Mouse (Mus musculus): ENCODE data around the gene Cilp. TPM values are rescaled to one million over a fixed set of nuclear protein-coding genes. Genes with fewer than 3 reads are reported as not detected.
"Not testable (repeated sequence)": the region's sequence is repeated elsewhere in the genome, so short reads cannot be mapped to it uniquely, and the experiment has no call there.

Gene Cilp
- total RNA-seq, 1 experiment: 0.09 TPM

DNA sequence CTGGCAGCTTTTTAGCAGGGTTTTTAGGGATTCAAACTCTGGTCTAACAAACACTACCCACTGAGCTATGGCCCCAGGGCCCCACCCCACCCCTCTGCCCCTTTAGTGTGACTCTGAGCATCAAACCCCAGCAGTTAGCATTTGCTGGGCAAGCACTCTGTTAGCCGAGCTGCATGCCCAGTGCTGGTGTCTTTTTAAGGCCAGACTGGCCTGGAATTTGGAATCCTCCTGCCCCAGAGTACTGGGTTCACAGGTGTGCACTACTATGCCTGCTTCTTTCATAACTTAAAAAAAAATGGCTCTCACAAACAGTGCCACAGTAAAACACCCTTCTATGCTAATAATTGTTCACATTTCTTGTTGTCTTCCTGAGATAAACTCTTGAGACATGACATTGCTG is 46.1 kb upstream of the Cilp start:
- no peaks in the 10 kb centered on the region for H3K9me3 ChIP-seq (ENCODE audit: control insufficient read depth, insufficient read depth, low read depth, low read length)
- DNase-seq (ENCODE audit: low read depth, low spot score): no peak
- in situ Hi-C loops (cut with MboI; ENCODE audit: low sequenced_read_pairs in 2 of 2, unreplicated experiment in 2 of 2): no loop called here
- H3K4me1 ChIP-seq (ENCODE audit: control insufficient read depth in 2 of 2, insufficient read depth in 2 of 2, low read length in 2 of 2, poor library complexity in 1 of 2): peaks cover 4 to 6% of the 10 kb centered on the region in 2 experiments; a peak in 3 of 4 replicates
- no peak overlapping the region for H3K27ac ChIP-seq (ENCODE audit: insufficient read depth, low read depth, low read length, poor library complexity, severe bottlenecking)
- H3K9ac ChIP-seq (ENCODE audit: insufficient read depth, low read depth, low read length, poor library complexity, severe bottlenecking): no peak overlapping the region
- H3K4me3 ChIP-seq (ENCODE audit: insufficient read depth in 1 of 2, low read depth in 1 of 2, low read length in 2 of 2, poor library complexity in 1 of 2, severe bottlenecking in 1 of 2): no peak overlapping the region
- TF ChIP-seq CHD2 (IDR thresholded peaks at IDR 0.05; ENCODE audit: low read depth, low read length) (no peak), ZC3H11A (IDR thresholded peaks at IDR 0.05; ENCODE audit: borderline replicate concordance, low read depth, low read length) (no peak), MAFK (IDR thresholded peaks at IDR 0.05; ENCODE audit: insufficient read depth, low read depth, low read length) (no peak), ZNF384 (IDR thresholded peaks at IDR 0.05; ENCODE audit: low read depth, low read length) (no peak), HCFC1 (IDR thresholded peaks at IDR 0.05; ENCODE audit: borderline replicate concordance, insufficient read depth, low read length) (no peak)
- no peaks in the 10 kb centered on the region for H3K36me3 ChIP-seq (ENCODE audit: control insufficient read depth, insufficient read depth, low read length, poor library complexity, severe bottlenecking)

DNA sequence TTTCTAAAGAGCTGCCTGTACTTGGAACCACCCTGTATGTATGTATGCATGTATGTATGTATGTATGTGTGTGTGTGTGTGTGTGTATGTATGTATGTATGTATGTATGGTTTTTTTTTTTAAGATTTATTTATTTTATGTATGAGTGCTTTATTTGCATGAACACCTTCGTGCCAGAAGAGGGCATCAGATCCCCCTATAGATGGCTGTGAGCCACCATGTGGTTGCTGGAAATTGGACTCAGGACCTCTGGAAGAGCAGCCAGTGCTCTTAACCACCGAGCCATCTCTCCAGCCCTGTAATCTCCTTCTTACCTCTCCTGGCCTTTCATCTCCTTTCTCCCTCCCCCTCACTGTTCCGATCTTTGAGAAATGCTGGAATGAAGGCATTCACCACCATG is 44.6 kb upstream of the Cilp start:
- H3K9me3 ChIP-seq (ENCODE audit: control insufficient read depth, insufficient read depth, low read depth, low read length); H3K9ac ChIP-seq (ENCODE audit: insufficient read depth, low read depth, low read length, poor library complexity, severe bottlenecking); H3K27ac ChIP-seq (ENCODE audit: insufficient read depth, low read depth, low read length, poor library complexity, severe bottlenecking); H3K4me1 ChIP-seq (ENCODE audit: control insufficient read depth in 2 of 2, insufficient read depth in 2 of 2, low read length in 2 of 2, poor library complexity in 1 of 2); H3K4me3 ChIP-seq (ENCODE audit: insufficient read depth in 1 of 2, low read depth in 1 of 2, low read length in 2 of 2, poor library complexity in 1 of 2, severe bottlenecking in 1 of 2); in situ Hi-C loops (cut with MboI; ENCODE audit: low sequenced_read_pairs in 2 of 2, unreplicated experiment in 2 of 2); DNase-seq (ENCODE audit: low read depth, low spot score); H3K36me3 ChIP-seq (ENCODE audit: control insufficient read depth, insufficient read depth, low read length, poor library complexity, severe bottlenecking): not testable (repeated sequence)

DNA sequence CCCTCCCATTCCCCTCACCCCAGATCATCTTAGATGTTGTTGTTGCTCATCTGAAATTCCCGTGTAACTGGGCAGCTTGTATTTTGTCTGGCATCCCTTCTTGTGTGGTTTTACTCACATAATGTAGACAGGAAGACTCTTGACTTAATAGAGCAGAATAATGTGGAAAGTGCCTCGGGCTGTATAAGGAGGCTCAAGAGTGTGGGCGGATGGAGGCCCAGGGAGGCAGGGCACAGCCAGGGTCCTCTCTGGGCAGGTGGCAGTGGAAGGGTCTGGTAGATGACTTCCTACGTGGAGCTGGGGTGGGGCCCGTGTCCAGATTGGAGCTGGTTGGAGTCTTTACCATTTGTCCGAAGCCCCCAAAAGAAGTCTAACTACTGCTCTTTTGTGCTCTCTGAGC is 41.1 kb upstream of the Cilp start:
- H3K27ac ChIP-seq (ENCODE audit: insufficient read depth, low read depth, low read length, poor library complexity, severe bottlenecking): no peak overlapping the region
- peaks cover 3% of the 10 kb centered on the region; the same call in 1 of the 2 replicates for H3K36me3 ChIP-seq (ENCODE audit: control insufficient read depth, insufficient read depth, low read length, poor library complexity, severe bottlenecking)
- H3K9me3 ChIP-seq (ENCODE audit: control insufficient read depth, insufficient read depth, low read depth, low read length): no peaks in the 10 kb centered on the region
- in situ Hi-C loops (cut with MboI; ENCODE audit: low sequenced_read_pairs in 2 of 2, unreplicated experiment in 2 of 2): no loop called here
- no peak overlapping the region for H3K4me3 ChIP-seq (ENCODE audit: insufficient read depth in 1 of 2, low read depth in 1 of 2, low read length in 2 of 2, poor library complexity in 1 of 2, severe bottlenecking in 1 of 2)
- H3K9ac ChIP-seq (ENCODE audit: insufficient read depth, low read depth, low read length, poor library complexity, severe bottlenecking): no peak overlapping the region
- peaks cover 4 to 12% of the 10 kb centered on the region in 2 experiments; a peak in 2 of 4 replicates for H3K4me1 ChIP-seq (ENCODE audit: control insufficient read depth in 2 of 2, insufficient read depth in 2 of 2, low read length in 2 of 2, poor library complexity in 1 of 2)
- DNase-seq (ENCODE audit: low read depth, low spot score): no peak
- TF ChIP-seq ZNF384 (IDR thresholded peaks at IDR 0.05; ENCODE audit: low read depth, low read length) (no peak), MAFK (IDR thresholded peaks at IDR 0.05; ENCODE audit: insufficient read depth, low read depth, low read length) (no peak), CHD2 (IDR thresholded peaks at IDR 0.05; ENCODE audit: low read depth, low read length) (no peak), HCFC1 (IDR thresholded peaks at IDR 0.05; ENCODE audit: borderline replicate concordance, insufficient read depth, low read length) (no peak), ZC3H11A (IDR thresholded peaks at IDR 0.05; ENCODE audit: borderline replicate concordance, low read depth, low read length) (no peak)

DNA sequence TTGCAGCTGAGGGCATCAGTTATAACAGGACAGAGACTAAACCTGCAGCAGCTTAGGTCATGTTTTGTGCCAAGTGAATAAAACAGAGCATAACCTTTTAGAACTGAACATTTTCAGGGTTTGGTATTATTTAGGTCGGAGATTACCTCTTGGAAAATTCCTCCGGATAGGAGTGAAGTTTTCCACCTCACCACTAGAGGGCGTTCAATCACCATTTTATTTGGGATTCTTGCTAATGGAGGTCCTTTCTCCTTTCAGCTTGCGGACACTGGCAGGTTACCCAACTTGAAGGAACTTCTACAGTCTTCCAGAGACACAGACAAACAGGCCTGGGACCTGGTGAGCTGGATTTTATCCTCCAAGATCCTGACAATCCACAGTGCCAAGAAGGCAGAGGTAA is 39.2 kb upstream of the Cilp start:
- Histone ChIP-seq H3K36me3 (ENCODE audit: control insufficient read depth, insufficient read depth, low read length, poor library complexity, severe bottlenecking) (peaks cover 9% of the 10 kb centered on the region), H3K4me3 (ENCODE audit: insufficient read depth in 1 of 2, low read depth in 1 of 2, low read length in 2 of 2, poor library complexity in 1 of 2, severe bottlenecking in 1 of 2) (no peak overlapping the region), H3K4me1 (ENCODE audit: control insufficient read depth in 2 of 2, insufficient read depth in 2 of 2, low read length in 2 of 2, poor library complexity in 1 of 2) (peaks cover 4 to 9% of the 10 kb centered on the region in 2 experiments; a peak in 2 of 4 replicates), H3K27ac (ENCODE audit: insufficient read depth, low read depth, low read length, poor library complexity, severe bottlenecking) (no peak overlapping the region), H3K9ac (ENCODE audit: insufficient read depth, low read depth, low read length, poor library complexity, severe bottlenecking) (no peak overlapping the region), H3K9me3 (ENCODE audit: control insufficient read depth, insufficient read depth, low read depth, low read length) (no peaks in the 10 kb centered on the region)
- in situ Hi-C loops (cut with MboI; ENCODE audit: low sequenced_read_pairs in 2 of 2, unreplicated experiment in 2 of 2): no loop called here
- DNase-seq (ENCODE audit: low read depth, low spot score): no peak
- TF ChIP-seq MAFK (IDR thresholded peaks at IDR 0.05; ENCODE audit: insufficient read depth, low read depth, low read length): no peak
- TF ChIP-seq HCFC1 (IDR thresholded peaks at IDR 0.05; ENCODE audit: borderline replicate concordance, insufficient read depth, low read length): no peak
- no peak for TF ChIP-seq CHD2 (IDR thresholded peaks at IDR 0.05; ENCODE audit: low read depth, low read length)
- no peak for TF ChIP-seq ZNF384 (IDR thresholded peaks at IDR 0.05; ENCODE audit: low read depth, low read length)
- no peak for TF ChIP-seq ZC3H11A (IDR thresholded peaks at IDR 0.05; ENCODE audit: borderline replicate concordance, low read depth, low read length)

DNA sequence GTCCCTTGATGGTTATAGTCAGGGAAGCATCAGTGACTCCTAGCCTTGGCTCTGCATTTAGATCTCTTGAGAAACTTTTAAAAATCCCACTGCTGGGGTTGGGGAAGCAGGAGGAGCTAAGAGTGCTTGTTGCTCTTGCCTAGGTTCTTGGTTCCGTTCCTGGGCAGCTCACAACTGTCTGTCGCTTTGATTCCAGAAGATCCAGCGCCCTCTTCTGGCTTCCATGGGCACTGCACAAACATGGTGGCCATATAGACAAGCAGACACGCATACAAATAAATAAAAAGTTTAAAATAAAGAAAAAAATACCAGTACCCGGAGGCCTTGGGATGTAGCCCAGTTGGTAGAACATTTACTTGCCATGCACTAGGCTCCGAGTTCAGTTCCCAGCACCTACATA is 34.7 kb upstream of the Cilp start:
- in situ Hi-C loops (cut with MboI; ENCODE audit: low sequenced_read_pairs in 2 of 2, unreplicated experiment in 2 of 2): no loop called here
- H3K36me3 ChIP-seq (ENCODE audit: control insufficient read depth, insufficient read depth, low read length, poor library complexity, severe bottlenecking): peaks cover 16% of the 10 kb centered on the region
- TF ChIP-seq HCFC1 (IDR thresholded peaks at IDR 0.05; ENCODE audit: borderline replicate concordance, insufficient read depth, low read length): no peak
- TF ChIP-seq MAFK (IDR thresholded peaks at IDR 0.05; ENCODE audit: insufficient read depth, low read depth, low read length): no peak
- no peak for TF ChIP-seq CHD2 (IDR thresholded peaks at IDR 0.05; ENCODE audit: low read depth, low read length)
- TF ChIP-seq ZC3H11A (IDR thresholded peaks at IDR 0.05; ENCODE audit: borderline replicate concordance, low read depth, low read length): no peak
- TF ChIP-seq ZNF384 (IDR thresholded peaks at IDR 0.05; ENCODE audit: low read depth, low read length): no peak
- H3K4me1 ChIP-seq (ENCODE audit: control insufficient read depth in 2 of 2, insufficient read depth in 2 of 2, low read length in 2 of 2, poor library complexity in 1 of 2): peaks cover 0 to 8% of the 10 kb centered on the region in 2 experiments; a peak in 1 of 4 replicates
- no peak overlapping the region for H3K4me3 ChIP-seq (ENCODE audit: insufficient read depth in 1 of 2, low read depth in 1 of 2, low read length in 2 of 2, poor library complexity in 1 of 2, severe bottlenecking in 1 of 2)
- H3K9me3 ChIP-seq (ENCODE audit: control insufficient read depth, insufficient read depth, low read depth, low read length): no peaks in the 10 kb centered on the region
- no peak overlapping the region for H3K9ac ChIP-seq (ENCODE audit: insufficient read depth, low read depth, low read length, poor library complexity, severe bottlenecking)
- DNase-seq (ENCODE audit: low read depth, low spot score): no peak
- H3K27ac ChIP-seq (ENCODE audit: insufficient read depth, low read depth, low read length, poor library complexity, severe bottlenecking): no peak overlapping the region
